Mouse (Mus musculus) myocyte (in vitro differentiated cells): ENCODE data around the gene Kif2a. TPM values are rescaled to one million over a fixed set of nuclear protein-coding genes. Genes with fewer than 3 reads are reported as not detected.

Experiments used
- H3K27me3 ChIP-seq: one replicate; pipeline ENCODE4 v1.6.1; 2011; ENCODE audit not compliant: control insufficient read depth, insufficient read depth, insufficient read length
- H3K36me3 ChIP-seq: one replicate; pipeline ENCODE4 v1.6.1; 2011; ENCODE audit not compliant: control insufficient read depth, insufficient read depth
- H3K4me2 ChIP-seq: one replicate; pipeline ENCODE4 v1.6.1; 2011; ENCODE audit warnings: low read depth, control low read depth
- H3K4me3 ChIP-seq: one replicate; pipeline ENCODE4 v1.5.1; 2011; ENCODE audit warnings: mild to moderate bottlenecking, control low read depth, moderate library complexity
- H3K79me2 ChIP-seq: one replicate; pipeline ENCODE4 v1.6.1; 2011; ENCODE audit not compliant: control insufficient read depth, insufficient read depth
- H3ac ChIP-seq: one replicate; pipeline ENCODE4 v1.6.1; 2011; ENCODE audit not compliant: control insufficient read depth, insufficient read length
- CEBPB ChIP-seq: IDR thresholded peaks from 2 replicates; pipeline ENCODE4 v1.6.1; 2011; ENCODE audit warnings: mild to moderate bottlenecking, moderate library complexity; ENCODE audit not compliant: poor library complexity, insufficient read depth, severe bottlenecking
- E2F4 ChIP-seq: IDR thresholded peaks from one replicate; pipeline ENCODE4 v1.6.1; 2011; ENCODE audit warnings: mild to moderate bottlenecking, control low read depth, moderate library complexity; ENCODE audit not compliant: insufficient read depth
- MAX ChIP-seq: IDR thresholded peaks from one replicate; pipeline ENCODE4 v1.6.1; 2011; ENCODE audit warnings: low read depth, mild to moderate bottlenecking, control low read depth
- MYOD1 ChIP-seq, 3 experiments: IDR thresholded peaks; one replicate each; pipeline ENCODE4 v1.6.1; 2011; ENCODE audit warnings: control low read depth in 2 of 3, low read depth in 2 of 3, mild to moderate bottlenecking in 2 of 3, moderate library complexity in 1 of 3; ENCODE audit not compliant: insufficient read length in 2 of 3, control insufficient read depth in 1 of 3
- MYOG ChIP-seq, 3 experiments: IDR thresholded peaks; one replicate each; pipeline ENCODE4 v1.6.1; 2011; ENCODE audit warnings: control low read depth in 2 of 3, low read depth in 2 of 3, mild to moderate bottlenecking in 2 of 3; ENCODE audit not compliant: insufficient read length in 2 of 3, control insufficient read depth in 1 of 3, insufficient read depth in 1 of 3
- POLR2A ChIP-seq: IDR thresholded peaks from one replicate; pipeline ENCODE4 v1.6.1; 2011; ENCODE audit warnings: low read depth, mild to moderate bottlenecking, control low read depth, moderate library complexity; ENCODE audit not compliant: insufficient read length
- POLR2AphosphoS2 ChIP-seq: IDR thresholded peaks from one replicate; pipeline ENCODE4 v1.6.1; 2011; ENCODE audit warnings: low read depth, control low read depth; ENCODE audit not compliant: insufficient read length
- REST ChIP-seq: IDR thresholded peaks from one replicate; pipeline ENCODE4 v1.6.1; 2011; ENCODE audit warnings: mild to moderate bottlenecking, control low read depth, moderate library complexity; ENCODE audit not compliant: insufficient read depth, insufficient read length
- SRF ChIP-seq: IDR thresholded peaks from one replicate; pipeline ENCODE4 v1.6.1; 2011; ENCODE audit warnings: low read depth; ENCODE audit not compliant: control insufficient read depth, insufficient read length
- TCF12 ChIP-seq: IDR thresholded peaks from one replicate; pipeline ENCODE4 v1.6.1; 2011; ENCODE audit warnings: mild to moderate bottlenecking, control low read depth; ENCODE audit not compliant: poor library complexity, insufficient read depth, severe bottlenecking
- TCF3 ChIP-seq: IDR thresholded peaks from one replicate; pipeline ENCODE4 v1.6.1; 2011; ENCODE audit warnings: low read depth, control low read depth; ENCODE audit not compliant: insufficient read length
- USF1 ChIP-seq: IDR thresholded peaks from one replicate; pipeline ENCODE4 v1.6.1; 2011; ENCODE audit warnings: low read depth, mild to moderate bottlenecking, control low read depth, moderate library complexity
- polyA plus RNA-seq: library from polyadenylated mRNA; unstranded; fragments of >200 nt; fragmentation: generic; extraction: Trizol; gene quantifications from one replicate; pipeline ENCODE4 v1.2.1, GENCODE M21; 2012; ENCODE audit warnings: missing spikeins

The Kif2a gene
- polyA plus RNA-seq, 1 experiment = 14.9 TPM

DNA sequence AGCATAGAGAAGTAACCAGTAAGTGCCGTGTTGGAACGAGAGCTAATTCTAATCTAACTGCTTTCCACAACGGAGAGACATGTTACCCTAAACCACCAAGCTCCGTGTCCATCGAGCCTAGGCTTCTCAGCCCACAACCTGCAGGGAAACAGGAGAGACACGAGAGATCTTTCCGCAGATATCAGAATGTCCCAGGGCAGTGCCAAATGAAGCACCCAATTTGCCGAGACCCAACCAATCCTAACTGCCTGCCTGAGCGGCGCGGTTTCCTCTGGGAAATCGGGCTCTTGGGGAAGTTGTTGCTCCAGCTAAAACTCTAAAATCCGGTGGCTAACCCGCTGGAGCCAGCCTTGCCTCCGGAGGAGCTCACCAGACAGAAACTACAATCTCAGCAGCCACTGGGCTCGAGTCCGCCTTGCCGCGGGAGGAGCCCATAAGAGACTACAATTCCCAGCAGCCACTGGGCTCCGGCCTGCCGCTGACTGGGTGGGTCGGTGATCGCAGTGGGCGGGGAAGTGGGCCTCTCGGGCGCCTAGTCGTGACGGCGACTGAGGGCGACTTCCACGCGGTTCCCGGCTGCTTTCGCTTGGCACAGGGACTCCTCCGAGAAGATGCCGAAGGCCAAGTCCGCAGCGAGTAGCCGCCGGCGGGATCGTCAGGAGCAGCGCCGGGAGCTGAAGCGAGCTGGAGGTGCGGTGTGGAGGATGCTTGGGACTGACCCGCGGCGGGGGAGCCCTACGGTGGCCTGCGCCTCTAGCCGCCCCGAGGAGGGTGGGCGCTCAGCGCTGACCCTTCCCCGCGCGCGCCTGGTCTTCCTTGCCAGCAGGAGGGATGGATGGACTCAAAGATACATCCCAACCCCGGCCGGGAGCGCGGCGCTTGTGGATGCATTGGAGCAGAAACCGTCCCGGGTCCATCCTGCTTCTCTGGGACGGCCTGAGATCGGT lies 75.1 kb downstream of the Kif2a start, which contains the start of gene Dimt1:
Gene Dimt1 (plus strand): TSS at position 534 of the 947 bp plus-strand sequence.
- peaks cover 23% of the 10 kb centered on the region for H3K79me2 ChIP-seq
- H3K4me2 ChIP-seq = peak within 1 kb of the TSS; percentile 93
- H3K36me3 ChIP-seq = peaks cover 21% of the 10 kb centered on the region
- peak within 1 kb of the TSS; percentile 64 for H3K4me3 ChIP-seq
- H3K27me3 ChIP-seq = no peaks in the 10 kb centered on the region
- no peak for TF ChIP-seq CEBPB
- TF ChIP-seq MAX = no peak
- TF ChIP-seq POLR2A = peak; percentile 72
- peak in 1 of 3 experiments; percentile 27 for TF ChIP-seq MYOG (IDR thresholded peaks at IDR 0.05; ENCODE audit: control insufficient read depth in 1 of 3, insufficient read depth in 1 of 3, insufficient read length in 2 of 3, low read depth in 2 of 3)
- TF ChIP-seq MYOD1 (IDR thresholded peaks at IDR 0.05; ENCODE audit: control insufficient read depth in 1 of 3, insufficient read length in 2 of 3, low read depth in 2 of 3) = no peak
- no peak for TF ChIP-seq TCF3
- TF ChIP-seq REST = no peak
- peak; percentile 63 for TF ChIP-seq SRF
- no peak for TF ChIP-seq USF1
- TF ChIP-seq TCF12 = no peak
- TF ChIP-seq POLR2AphosphoS2 = peak; percentile 71
- TF ChIP-seq E2F4 = no peak
- H3ac ChIP-seq = peak within 1 kb of the TSS; percentile 57

GRCm38 (mm10) chr13:106945518-106945917 lies 76.4 kb downstream of the Kif2a start:
- Histone ChIP-seq H3K27me3 (no peaks in the 10 kb centered on the region), H3K36me3 (peaks cover 10% of the 10 kb centered on the region), H3K79me2 (peaks cover 23% of the 10 kb centered on the region), H3ac (no peak overlapping the region), H3K4me3 (peak overlapping the region; percentile 64), H3K4me2 (no peak overlapping the region)
- TF ChIP-seq E2F4 (no peak), REST (no peak), SRF (no peak), TCF3 (no peak), POLR2A (no peak), USF1 (no peak), TCF12 (no peak)

- Histone ChIP-seq H3ac (no peak overlapping the region), H3K27me3 (no peaks in the 10 kb centered on the region), H3K36me3 (no peaks in the 10 kb centered on the region), H3K79me2 (peaks cover 6% of the 10 kb centered on the region), H3K4me2 (no peak overlapping the region), H3K4me3 (no peak overlapping the region)
- TF ChIP-seq POLR2A = no peak
- TF ChIP-seq TCF3 = no peak
- TF ChIP-seq POLR2AphosphoS2 = no peak
- no peak for TF ChIP-seq CEBPB
These were observed 79.2 kb downstream of the Kif2a start for GRCm38 (mm10) chr13:106942721-106943120.

GRCm38 (mm10) chr13:106941211-106941976 lies 80.5 kb downstream of the Kif2a start:
- Histone ChIP-seq H3K27me3 (no peaks in the 10 kb centered on the region), H3K79me2 (peaks cover 2% of the 10 kb centered on the region), H3K36me3 (no peaks in the 10 kb centered on the region), H3K4me3 (no peak overlapping the region), H3ac (no peak overlapping the region), H3K4me2 (no peak overlapping the region)
- no peak for TF ChIP-seq MYOG (IDR thresholded peaks at IDR 0.05; ENCODE audit: control insufficient read depth in 1 of 3, insufficient read depth in 1 of 3, insufficient read length in 2 of 3, low read depth in 2 of 3)

- no peaks in the 10 kb centered on the region for H3K27me3 ChIP-seq
- H3K79me2 ChIP-seq = peaks cover 45% of the 10 kb centered on the region
- peak overlapping the region; percentile 47 for H3ac ChIP-seq
- peak overlapping the region; percentile 78 for H3K4me2 ChIP-seq
- no peaks in the 10 kb centered on the region for H3K36me3 ChIP-seq
- TF ChIP-seq MYOG (IDR thresholded peaks at IDR 0.05; ENCODE audit: control insufficient read depth in 1 of 3, insufficient read depth in 1 of 3, insufficient read length in 2 of 3, low read depth in 2 of 3) = no peak
- no peak for TF ChIP-seq TCF3
- no peak for TF ChIP-seq E2F4
- peak overlapping the region; percentile 80 for H3K4me3 ChIP-seq
These were observed 84.8 kb downstream of the Kif2a start for GRCm38 (mm10) chr13:106937138-106937472.
